Mouse (Mus musculus): Measurements from ENCODE around the gene H2al1d. TPM values are rescaled to one million over a fixed set of nuclear protein-coding genes. Genes with fewer than 3 reads are reported as not detected.
"Not testable (repeated sequence)": the region's sequence is repeated elsewhere in the genome, so short reads cannot be mapped to it uniquely, and the experiment has no call there.

H2al1d gene
- polyA plus RNA-seq, 1 experiment from 2014 or later = not detected

DNA sequence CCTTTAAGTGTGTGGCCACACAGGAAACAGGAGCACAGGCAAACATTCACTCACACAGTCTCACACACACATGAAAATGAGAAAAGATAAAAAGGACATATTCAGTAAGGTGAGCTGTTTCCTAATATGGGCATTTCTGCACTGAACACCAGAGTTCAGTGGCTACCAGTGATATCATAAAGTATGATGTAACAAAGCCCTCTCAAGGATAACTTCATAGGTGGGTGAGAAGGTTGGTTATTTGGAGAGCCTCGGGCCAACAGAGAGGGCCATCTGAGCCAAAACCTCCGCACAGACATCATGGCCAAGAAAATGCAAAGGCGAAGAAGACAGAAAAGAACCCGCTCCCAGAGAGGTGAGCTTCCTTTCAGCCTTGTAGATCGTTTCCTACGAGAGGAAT lies 6.2 kb downstream of the H2al1d start, which contains the start of gene H2al1f:
H2al1f (plus strand) TSS at position 301 of the 400 bp plus-strand sequence.
- WGBS = no CpG with 5 or more reads among the region's 6 CpGs
- ATAC-seq (ENCODE audit: low FRiP score, low read depth) = not testable (repeated sequence)

DNA sequence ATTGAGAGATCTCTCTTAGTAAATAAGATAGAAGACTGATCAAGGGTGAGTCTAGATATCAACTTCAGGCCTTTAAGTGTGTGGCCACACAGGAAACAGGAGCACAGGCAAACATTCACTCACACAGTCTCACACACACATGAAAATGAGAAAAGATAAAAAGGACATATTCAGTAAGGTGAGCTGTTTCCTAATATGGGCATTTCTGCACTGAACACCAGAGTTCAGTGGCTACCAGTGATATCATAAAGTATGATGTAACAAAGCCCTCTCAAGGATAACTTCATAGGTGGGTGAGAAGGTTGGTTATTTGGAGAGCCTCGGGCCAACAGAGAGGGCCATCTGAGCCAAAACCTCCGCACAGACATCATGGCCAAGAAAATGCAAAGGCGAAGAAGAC lies 9.3 kb downstream of the H2al1d start, which contains the start of gene H2al1g:
H2al1g (plus strand) TSS at position 301 of the 400 bp plus-strand sequence.
- WGBS = no CpG with 5 or more reads among the region's 3 CpGs
- not testable (repeated sequence) for H3K36me3 ChIP-seq; ATAC-seq (ENCODE audit: low FRiP score, low read depth); H3K9me3 ChIP-seq; H3K4me3 ChIP-seq; H3K27ac ChIP-seq (replicated peaks); H3K4me2 ChIP-seq (replicated peaks); H3K27me3 ChIP-seq; H3K9ac ChIP-seq (replicated peaks); H3K4me1 ChIP-seq

More for the DNA sequence above, 6.2 kb downstream of the H2al1d start, which contains the start of gene H2al1f:
- H3K9ac ChIP-seq (replicated peaks); H3K4me3 ChIP-seq; H3K9me3 ChIP-seq; H3K27ac ChIP-seq (replicated peaks); H3K27me3 ChIP-seq; H3K36me3 ChIP-seq; H3K4me2 ChIP-seq (replicated peaks); H3K4me1 ChIP-seq: not testable (repeated sequence)

DNA sequence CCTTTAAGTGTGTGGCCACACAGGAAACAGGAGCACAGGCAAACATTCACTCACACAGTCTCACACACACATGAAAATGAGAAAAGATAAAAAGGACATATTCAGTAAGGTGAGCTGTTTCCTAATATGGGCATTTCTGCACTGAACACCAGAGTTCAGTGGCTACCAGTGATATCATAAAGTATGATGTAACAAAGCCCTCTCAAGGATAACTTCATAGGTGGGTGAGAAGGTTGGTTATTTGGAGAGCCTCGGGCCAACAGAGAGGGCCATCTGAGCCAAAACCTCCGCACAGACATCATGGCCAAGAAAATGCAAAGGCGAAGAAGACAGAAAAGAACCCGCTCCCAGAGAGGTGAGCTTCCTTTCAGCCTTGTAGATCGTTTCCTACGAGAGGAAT lies 12.6 kb downstream of the H2al1d start, which contains the start of gene H2al1h:
H2al1h (plus strand) TSS at position 301 of the 400 bp plus-strand sequence.
- not testable (repeated sequence) for H3K9ac ChIP-seq (replicated peaks); H3K4me3 ChIP-seq; H3K4me1 ChIP-seq; H3K36me3 ChIP-seq; H3K4me2 ChIP-seq (replicated peaks); H3K9me3 ChIP-seq; H3K27ac ChIP-seq (replicated peaks); ATAC-seq (ENCODE audit: low FRiP score, low read depth); H3K27me3 ChIP-seq
- no CpG with 5 or more reads among the region's 6 CpGs for WGBS

DNA sequence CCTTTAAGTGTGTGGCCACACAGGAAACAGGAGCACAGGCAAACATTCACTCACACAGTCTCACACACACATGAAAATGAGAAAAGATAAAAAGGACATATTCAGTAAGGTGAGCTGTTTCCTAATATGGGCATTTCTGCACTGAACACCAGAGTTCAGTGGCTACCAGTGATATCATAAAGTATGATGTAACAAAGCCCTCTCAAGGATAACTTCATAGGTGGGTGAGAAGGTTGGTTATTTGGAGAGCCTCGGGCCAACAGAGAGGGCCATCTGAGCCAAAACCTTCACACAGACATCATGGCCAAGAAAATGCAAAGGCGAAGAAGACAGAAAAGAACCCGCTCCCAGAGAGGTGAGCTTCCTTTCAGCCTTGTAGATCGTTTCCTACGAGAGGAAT lies 15.7 kb downstream of the H2al1d start, which contains the start of gene H2al1i:
H2al1i (plus strand) TSS at position 301 of the 400 bp plus-strand sequence.
- H3K9ac ChIP-seq (replicated peaks); H3K27ac ChIP-seq (replicated peaks); H3K4me3 ChIP-seq; ATAC-seq (ENCODE audit: low FRiP score, low read depth); H3K4me1 ChIP-seq; H3K4me2 ChIP-seq (replicated peaks); H3K27me3 ChIP-seq; H3K36me3 ChIP-seq; H3K9me3 ChIP-seq: not testable (repeated sequence)
- 94% methylated on average over 2 of the region's 5 CpGs for WGBS

DNA sequence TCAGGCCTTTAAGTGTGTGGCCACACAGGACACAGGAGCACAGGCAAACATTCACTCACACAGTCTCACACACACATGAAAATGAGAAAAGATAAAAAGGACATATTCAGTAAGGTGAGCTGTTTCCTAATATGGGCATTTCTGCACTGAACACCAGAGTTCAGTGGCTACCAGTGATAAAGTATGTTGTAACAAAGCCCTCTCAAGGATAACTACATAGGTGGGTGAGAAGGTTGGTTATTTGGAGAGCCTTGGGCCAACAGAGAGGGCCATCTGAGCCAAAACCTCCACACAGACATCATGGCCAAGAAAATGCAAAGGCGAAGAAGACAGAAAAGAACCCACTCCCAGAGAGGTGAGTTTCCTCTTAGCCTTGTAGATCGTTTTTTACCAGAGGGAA lies 18.9 kb downstream of the H2al1d start, which contains the start of gene H2al1j:
H2al1j (plus strand) TSS at position 301 of the 400 bp plus-strand sequence.
- not testable (repeated sequence) for H3K4me2 ChIP-seq (replicated peaks); H3K27me3 ChIP-seq

DNA sequence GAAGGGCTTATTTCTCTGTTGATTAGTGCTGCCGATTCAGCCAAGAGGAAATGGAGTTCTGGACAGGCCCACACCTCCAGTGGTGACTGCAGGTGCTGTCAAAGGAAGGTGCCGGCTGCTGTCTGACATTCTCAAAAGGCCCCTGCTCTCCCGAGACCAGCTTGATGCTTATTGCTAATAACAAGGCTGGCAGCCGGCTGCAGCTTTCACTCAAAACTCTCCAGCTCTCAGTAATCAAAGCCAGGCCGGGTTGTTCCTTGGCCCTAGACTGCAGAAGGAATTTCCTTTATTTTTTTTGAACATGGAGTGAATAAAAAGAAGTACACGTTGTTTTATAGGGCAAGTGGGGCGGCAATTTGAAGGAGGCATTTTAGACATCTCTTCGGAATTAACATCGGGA lies 37.1 kb downstream of the H2al1d start:
- 78% methylated on average over 9 of the region's 9 CpGs for WGBS

More for the DNA sequence above, 18.9 kb downstream of the H2al1d start, which contains the start of gene H2al1j:
- not testable (repeated sequence) for H3K4me3 ChIP-seq; H3K4me1 ChIP-seq; H3K36me3 ChIP-seq; H3K9me3 ChIP-seq; H3K9ac ChIP-seq (replicated peaks); H3K27ac ChIP-seq (replicated peaks); ATAC-seq (ENCODE audit: low FRiP score, low read depth)
- 95% methylated on average over 2 of the region's 2 CpGs for WGBS

DNA sequence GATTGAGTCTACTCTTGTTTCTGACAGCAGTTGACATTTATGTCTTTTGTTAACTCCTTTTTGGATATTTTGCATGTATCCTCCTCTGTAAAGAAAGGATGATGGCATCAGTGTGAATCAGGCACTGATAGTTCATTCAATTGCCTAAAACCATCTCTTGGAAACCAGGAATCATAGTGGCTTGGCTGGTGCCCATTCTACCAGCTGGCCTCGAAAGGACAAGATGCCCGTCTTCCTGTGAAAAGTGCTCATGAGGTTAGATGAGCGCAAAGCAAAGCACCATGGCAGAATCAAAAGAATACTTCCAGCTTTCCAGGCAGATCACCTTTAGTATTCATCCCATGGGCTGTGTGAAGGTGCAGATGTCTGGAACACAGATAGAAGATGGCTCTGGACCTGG lies 38.1 kb downstream of the H2al1d start:
- Histone ChIP-seq H3K4me3 (no peak overlapping the region), H3K9ac (replicated peaks) (no peak overlapping the region), H3K4me2 (replicated peaks) (no peak overlapping the region), H3K27ac (replicated peaks) (no peak overlapping the region), H3K27me3 (peaks cover 3% of the 10 kb centered on the region; the same call in 1 of the 2 replicates), H3K36me3 (no peaks in the 10 kb centered on the region), H3K4me1 (no peaks in the 10 kb centered on the region), H3K9me3 (no peaks in the 10 kb centered on the region)
- no peak for ATAC-seq (ENCODE audit: low FRiP score, low read depth)
- WGBS = 93% methylated on average over 3 of the region's 3 CpGs

More for the DNA sequence above, 37.1 kb downstream of the H2al1d start:
- H3K36me3 ChIP-seq = no peaks in the 10 kb centered on the region
- peaks cover 3% of the 10 kb centered on the region; the same call in 1 of the 2 replicates for H3K27me3 ChIP-seq
- no peak for ATAC-seq (ENCODE audit: low FRiP score, low read depth)
- H3K9me3 ChIP-seq = no peaks in the 10 kb centered on the region
- H3K4me2 ChIP-seq (replicated peaks) = no peak overlapping the region
- H3K4me1 ChIP-seq = no peaks in the 10 kb centered on the region
- no peak overlapping the region for H3K9ac ChIP-seq (replicated peaks)
- H3K4me3 ChIP-seq = no peak overlapping the region
- H3K27ac ChIP-seq (replicated peaks) = no peak overlapping the region

Other genes with a start within 250 kb of the H2al1d start
- gene H2al1a, start 9.6 kb upstream of the H2al1d start, polyA plus RNA-seq (2016; fragmentation: Nextera tagmentation; extraction: Ambion mirVana) = not detected in 2 replicates
- gene H2al1b, start 6.4 kb upstream of the H2al1d start, polyA plus RNA-seq (2016; fragmentation: Nextera tagmentation; extraction: Ambion mirVana) = not detected in 2 replicates
- gene H2al1c, start 3.2 kb upstream of the H2al1d start, polyA plus RNA-seq (2016; fragmentation: Nextera tagmentation; extraction: Ambion mirVana) = not detected in 2 replicates
- gene H2al1e, start 3.1 kb downstream of the H2al1d start, polyA plus RNA-seq (2016; fragmentation: Nextera tagmentation; extraction: Ambion mirVana) = not detected in 2 replicates
- gene H2al1f, start 6.3 kb downstream of the H2al1d start, polyA plus RNA-seq (2016; fragmentation: Nextera tagmentation; extraction: Ambion mirVana) = not detected in 2 replicates
- gene H2al1g, start 9.4 kb downstream of the H2al1d start, polyA plus RNA-seq (2016; fragmentation: Nextera tagmentation; extraction: Ambion mirVana) = not detected in 2 replicates
- not detected in 2 replicates for gene H2al1h, start 12.7 kb downstream of the H2al1d start, polyA plus RNA-seq (2016; fragmentation: Nextera tagmentation; extraction: Ambion mirVana)
- gene H2al1i, start 15.8 kb downstream of the H2al1d start, polyA plus RNA-seq (2016; fragmentation: Nextera tagmentation; extraction: Ambion mirVana) = not detected in 2 replicates
- gene H2al1j, start 19.0 kb downstream of the H2al1d start, polyA plus RNA-seq (2016; fragmentation: Nextera tagmentation; extraction: Ambion mirVana) = not detected in 2 replicates